Mouse (Mus musculus): ENCODE results near the gene Elk4.

- TF ChIP-seq CTCF (IDR thresholded peaks at IDR 0.05; ENCODE audit: low read depth, low read length) (no peak), POLR2A (IDR thresholded peaks at IDR 0.05; ENCODE audit: extremely low read depth, insufficient read depth, low read length) (no peak)
Observed at GRCm38 (mm10) chr1:132004574-132005180, 2.7 kb upstream of the Elk4 start.
